Mouse (Mus musculus): Measurements from ENCODE around the gene Qsox1.

Gene Qsox1

DNA sequence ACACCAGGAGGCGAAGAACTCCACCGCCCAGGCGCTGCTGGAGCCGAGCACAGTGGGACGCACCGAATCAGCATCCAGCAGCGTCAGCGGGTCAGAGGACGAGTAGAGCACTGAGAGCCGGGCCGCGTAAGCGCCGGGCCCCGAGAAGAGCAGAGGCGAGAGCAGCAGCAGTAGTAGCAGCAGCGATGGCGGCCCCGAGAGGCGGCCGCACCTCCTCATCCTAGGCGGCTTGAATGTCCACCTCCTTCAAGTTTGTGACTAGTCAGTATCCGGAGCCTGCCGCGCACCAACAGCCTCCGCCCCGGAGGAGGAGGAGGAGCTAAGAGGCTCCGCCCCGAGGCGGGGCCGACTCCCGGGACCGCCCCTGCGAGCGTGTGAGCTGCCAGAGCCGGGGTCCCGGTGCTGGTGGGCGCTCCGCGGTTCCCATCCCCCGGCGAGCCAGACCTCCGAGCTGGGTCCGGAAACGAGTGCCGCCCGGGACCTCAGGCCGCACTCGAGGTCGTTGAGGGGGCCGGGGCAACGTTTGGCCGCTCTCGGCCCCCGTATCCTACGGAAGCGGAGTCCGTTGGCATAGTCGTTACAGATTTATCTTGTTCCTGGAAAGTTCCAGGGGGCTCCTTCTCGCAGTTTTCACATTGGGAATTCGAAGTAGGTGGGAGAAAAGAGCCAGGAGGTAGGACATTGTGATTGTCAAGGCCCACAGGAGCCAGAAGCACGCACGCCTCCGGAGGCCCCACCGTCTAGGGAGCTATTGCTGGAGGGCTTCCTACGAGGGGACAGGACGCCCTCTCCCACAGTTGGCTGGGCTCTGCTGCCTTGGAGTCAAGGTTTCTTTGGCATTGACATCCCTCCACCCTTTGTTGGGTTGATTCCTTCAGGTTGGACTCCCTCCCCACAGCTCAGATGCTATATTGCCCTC lies at the start of gene Qsox1:
Qsox1 (minus strand) TSS at position 309 of the 919 bp plus-strand sequence.
- peak; percentile 67 to 79 for DNase-seq (ENCODE audit: low spot score in 2 of 2)

- DNase-seq (ENCODE audit: low spot score in 2 of 2), result no peak
These were observed 42.4 kb upstream of the Qsox1 start for GRCm38 (mm10) chr1:155854926-155855702.

DNA sequence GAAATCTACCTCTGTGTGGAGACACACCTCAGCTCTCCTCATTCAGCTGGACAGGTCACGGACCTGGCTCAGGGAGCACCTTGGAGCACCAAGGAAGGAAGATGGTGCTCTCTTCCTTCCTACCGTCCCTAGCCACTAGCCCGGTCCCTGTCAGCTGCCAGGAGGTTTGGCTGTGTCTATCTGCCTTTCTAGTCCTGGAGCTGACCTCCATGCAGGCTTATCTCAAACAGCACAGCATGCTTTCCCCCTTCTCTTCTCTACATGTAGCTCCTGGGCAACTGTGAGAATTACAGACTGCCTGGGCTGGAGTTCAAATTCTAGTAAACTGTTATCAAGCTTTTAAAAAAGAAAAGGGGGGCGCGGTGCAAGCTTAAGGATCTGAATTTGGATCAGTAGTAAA lies 40.3 kb upstream of the Qsox1 start:
- no peak for DNase-seq (ENCODE audit: low spot score in 2 of 2)

GRCm38 (mm10) chr1:155844235-155844634 lies 31.5 kb upstream of the Qsox1 start:
- no peak for DNase-seq (ENCODE audit: low spot score in 2 of 2)

GRCm38 (mm10) chr1:155843538-155843937 lies 30.8 kb upstream of the Qsox1 start:
- DNase-seq (ENCODE audit: low spot score in 2 of 2), result no peak

DNA sequence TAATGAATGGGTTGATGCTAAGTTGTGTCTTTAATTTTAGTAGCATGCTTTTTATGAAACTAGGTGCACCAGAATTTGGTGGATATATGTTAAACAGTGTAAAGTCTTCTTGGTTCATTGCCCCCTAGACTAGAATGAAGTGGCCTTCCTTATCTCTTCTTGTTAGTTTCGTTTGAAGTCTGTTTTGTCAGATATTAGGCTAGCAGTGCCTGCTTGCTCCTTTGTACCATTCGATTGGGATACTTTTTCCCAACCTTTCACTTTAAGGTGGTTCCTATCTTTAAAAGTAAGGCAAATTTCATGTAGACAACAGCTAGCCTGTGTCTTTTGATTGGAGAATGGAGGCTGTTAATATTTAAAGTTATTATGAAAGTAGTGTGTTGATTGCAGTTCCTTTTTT lies 23.0 kb upstream of the Qsox1 start:
- DNase-seq (ENCODE audit: low spot score in 2 of 2), result no peak

DNA sequence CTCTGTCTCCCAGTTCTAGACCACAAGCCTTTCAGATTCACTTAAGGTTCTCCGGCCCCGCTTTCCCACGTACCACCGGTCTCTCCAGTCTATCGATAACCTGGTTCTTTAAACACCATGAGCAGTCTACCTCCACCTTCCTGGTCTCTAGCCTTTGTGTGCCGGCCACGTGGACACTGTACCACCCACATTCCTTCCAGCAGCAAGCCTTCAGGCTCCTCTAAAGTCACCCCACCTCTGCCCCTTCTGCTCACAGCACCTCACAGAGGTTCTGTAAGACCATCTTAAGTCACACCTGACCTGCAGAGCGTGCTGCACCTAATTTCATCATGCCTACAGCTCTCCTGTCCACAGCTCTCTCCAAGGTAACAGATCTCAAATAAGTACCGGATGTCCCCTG lies 20.9 kb upstream of the Qsox1 start:
- no peak for DNase-seq (ENCODE audit: low spot score in 2 of 2)

- DNase-seq (ENCODE audit: low spot score in 2 of 2), result no peak
These were observed 19.3 kb upstream of the Qsox1 start for GRCm38 (mm10) chr1:155831958-155832357.

GRCm38 (mm10) chr1:155830861-155831260 lies 18.2 kb upstream of the Qsox1 start:
- no peak for DNase-seq (ENCODE audit: low spot score in 2 of 2)

DNA sequence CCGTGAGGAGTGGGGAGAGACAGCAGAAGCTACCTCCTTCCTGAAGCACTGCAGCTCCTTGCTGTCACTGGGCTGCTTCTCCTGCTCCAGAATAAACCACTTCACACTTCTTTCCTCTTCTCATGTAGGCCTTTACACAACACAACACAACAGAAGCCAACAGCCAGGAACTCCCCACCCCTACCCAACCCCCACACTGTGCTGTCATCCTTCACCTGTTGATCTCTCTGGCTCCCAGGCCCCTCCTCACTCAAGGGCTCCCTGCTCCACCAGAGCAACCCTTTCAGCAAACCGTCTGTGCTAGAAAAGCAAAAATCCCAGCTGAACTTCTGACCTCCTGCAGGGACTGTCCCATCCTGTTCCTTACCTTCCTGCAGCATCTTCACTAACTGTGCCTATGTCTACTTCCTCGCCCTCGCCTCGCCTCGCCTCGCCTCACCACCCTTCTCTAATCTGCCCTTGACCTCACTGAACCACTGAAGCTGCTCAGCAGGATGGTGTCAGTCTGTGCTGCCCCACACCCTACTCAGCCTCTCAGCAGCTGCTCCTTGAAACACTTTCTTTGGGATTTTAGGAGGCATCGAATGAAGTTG lies 15.1 kb upstream of the Qsox1 start:
- DNase-seq (ENCODE audit: low spot score in 2 of 2), result no peak

DNA sequence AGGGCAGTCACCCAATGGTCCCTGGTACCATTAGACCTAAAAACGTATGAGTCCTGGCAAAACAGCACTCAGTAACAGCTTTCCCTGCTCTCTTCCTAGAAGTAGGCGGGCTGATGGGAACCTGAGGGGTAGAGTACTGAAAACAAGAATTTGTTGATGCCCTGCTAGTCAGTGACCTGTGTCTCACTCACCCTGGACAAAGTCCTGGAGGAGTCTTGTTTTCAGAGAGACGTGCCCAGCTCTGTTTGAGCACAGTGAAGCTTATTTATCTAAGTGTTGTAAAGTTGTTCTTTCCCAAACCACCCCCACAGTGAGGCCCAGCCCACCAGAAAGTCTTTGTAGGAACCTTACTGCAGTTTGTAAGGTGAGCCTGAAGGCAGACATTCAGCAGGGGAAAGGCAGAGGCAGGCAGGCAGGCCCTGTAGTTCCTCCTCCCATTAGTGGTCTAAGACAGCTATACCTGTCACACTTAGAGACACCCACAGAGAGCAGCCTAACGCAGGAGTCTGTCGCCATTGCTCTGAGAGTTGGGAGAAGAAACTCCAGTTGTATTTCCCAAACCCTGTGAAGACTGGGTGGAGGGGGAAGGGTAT lies 14.2 kb upstream of the Qsox1 start:
- DNase-seq (ENCODE audit: low spot score in 2 of 2), result no peak

- no peak for DNase-seq (ENCODE audit: low spot score in 2 of 2)
These were observed 13.4 kb upstream of the Qsox1 start for GRCm38 (mm10) chr1:155825940-155826716.

GRCm38 (mm10) chr1:155820646-155821045 lies 8.0 kb upstream of the Qsox1 start:
- no peak for DNase-seq (ENCODE audit: low spot score in 2 of 2)

- no peak for DNase-seq (ENCODE audit: low spot score in 2 of 2)
These were observed 3.5 kb upstream of the Qsox1 start for GRCm38 (mm10) chr1:155816167-155816566.

DNA sequence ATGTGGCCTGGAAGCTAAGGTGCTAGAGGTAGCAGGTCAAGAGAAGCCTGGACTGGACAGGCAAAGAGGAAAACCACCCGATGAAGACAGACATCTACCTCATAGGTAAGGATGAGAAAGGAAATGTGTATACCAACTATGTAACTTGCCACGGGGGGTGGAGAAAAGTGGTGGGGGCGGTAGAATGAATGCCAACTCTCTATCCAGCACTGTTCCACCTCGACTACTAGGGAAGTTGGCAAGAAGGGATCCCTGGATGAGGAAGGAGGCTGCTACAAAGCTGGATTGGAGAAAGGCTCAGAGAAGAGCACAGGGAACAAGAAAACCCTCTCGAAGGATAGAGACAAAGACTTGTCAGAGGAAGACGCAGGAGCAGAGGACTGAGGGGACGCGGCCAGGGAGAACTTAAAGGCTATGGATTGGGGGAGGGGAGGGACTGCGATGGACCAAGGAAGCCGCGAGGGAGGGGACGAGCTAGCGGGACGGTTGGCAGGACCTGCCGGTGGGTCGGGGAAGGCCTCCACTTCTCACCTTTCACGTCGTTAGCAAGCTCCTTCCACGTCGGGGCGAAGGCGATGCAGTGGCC lies 601 bp downstream of the Qsox1 start:
- no peak for DNase-seq (ENCODE audit: low spot score in 2 of 2)

GRCm38 (mm10) chr1:155810616-155811015 lies 2.1 kb downstream of the Qsox1 start:
- no peak for DNase-seq (ENCODE audit: low spot score in 2 of 2)

- DNase-seq (ENCODE audit: low spot score in 2 of 2), result peak in 1 of 2 experiments; percentile 7
These were observed 2.8 kb downstream of the Qsox1 start for GRCm38 (mm10) chr1:155809706-155810442.

DNA sequence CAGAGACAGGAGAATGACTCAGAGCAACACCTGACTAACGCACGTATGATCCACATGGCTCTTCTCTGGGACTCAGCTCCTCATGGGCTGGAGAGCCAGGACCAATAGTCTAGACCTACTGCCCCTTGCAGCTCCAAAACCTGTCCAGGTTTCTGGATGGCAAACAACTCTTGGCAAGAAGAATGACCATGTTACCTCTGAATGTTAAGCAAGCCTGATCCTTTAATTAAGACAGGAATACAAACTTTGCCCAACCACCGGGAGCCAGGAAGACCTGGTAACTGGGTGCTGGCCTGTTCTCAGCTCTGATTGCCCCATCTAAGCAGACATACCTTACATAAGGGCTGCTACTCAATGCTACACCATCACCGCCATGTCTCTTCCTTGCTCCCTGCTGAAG lies 4.4 kb downstream of the Qsox1 start:
- DNase-seq (ENCODE audit: low spot score in 2 of 2), result no peak

GRCm38 (mm10) chr1:155805607-155806006 lies 7.1 kb downstream of the Qsox1 start:
- DNase-seq (ENCODE audit: low spot score in 2 of 2), result no peak
